Mouse (Mus musculus) midbrain, embryonic 16.5 days (tissue): Measurements from ENCODE around the gene Pbrm1. TPM values are rescaled to one million over a fixed set of nuclear protein-coding genes. Genes with fewer than 3 reads are reported as not detected.

ENCODE experiments used
- ATAC-seq: fragments of 200-750 bp; cut with Nextera tagmentation; 2 replicates; pipeline ENCODE4 v1.8.0; 2017; ENCODE audit warnings: moderate TSS enrichment
- H3K27ac ChIP-seq: fragments of 300-500 bp; sonication (generic); 2 replicates; pipeline ENCODE4 v1.5.1; 2014; ENCODE audit warnings: mild to moderate bottlenecking, low read length, mixed read lengths
- H3K27me3 ChIP-seq: fragments of 300-500 bp; sonication (generic); 2 replicates; pipeline ENCODE4 v1.6.1; 2014; ENCODE audit warnings: low read depth, low read length, mixed read lengths; ENCODE audit not compliant: control insufficient read depth, insufficient read depth
- H3K36me3 ChIP-seq: fragments of 300-500 bp; sonication (generic); 2 replicates; pipeline ENCODE4 v1.6.1; 2014; ENCODE audit warnings: mild to moderate bottlenecking, low read length, moderate library complexity, mixed read lengths; ENCODE audit not compliant: control insufficient read depth, insufficient read depth
- H3K4me1 ChIP-seq: fragments of 300-500 bp; sonication (generic); 2 replicates; pipeline ENCODE4 v1.6.1; 2014; ENCODE audit warnings: mild to moderate bottlenecking, low read length, mixed read lengths; ENCODE audit not compliant: control insufficient read depth, insufficient read depth
- H3K4me2 ChIP-seq: fragments of 300-500 bp; sonication (generic); 2 replicates; pipeline ENCODE4 v1.6.1; 2014; ENCODE audit warnings: mild to moderate bottlenecking, low read length, mixed read lengths
- H3K4me3 ChIP-seq: fragments of 300-500 bp; sonication (generic); 2 replicates; pipeline ENCODE4 v1.5.1; 2014; ENCODE audit warnings: low read depth, mild to moderate bottlenecking, low read length, moderate library complexity, mixed read lengths
- H3K9ac ChIP-seq: fragments of 300-500 bp; sonication (generic); 2 replicates; pipeline ENCODE4 v1.6.1; 2014; ENCODE audit warnings: low read depth, low read length, mixed read lengths
- H3K9me3 ChIP-seq: fragments of 300-500 bp; sonication (generic); replicated peaks from 2 replicates; pipeline ENCODE4 v1.6.1; 2014; ENCODE audit warnings: mild to moderate bottlenecking, low read length, mixed read lengths; ENCODE audit not compliant: control insufficient read depth, poor library complexity, severe bottlenecking
- WGBS: fragments of 180-500 bp; shearing (Covaris S2); extraction: QIAGEN DNeasy Blood & Tissue Kit; methylation state at CpG from one replicate; pipeline ENCODE4 v1.1.7; 2014; 5-methylcytosine and 5-hydroxymethylcytosine counted together
- polyA plus RNA-seq: library from polyadenylated mRNA; unstranded; fragments of >200 nt; fragmentation: Nextera tagmentation; extraction: Ambion mirVana; gene quantifications from 2 replicates; pipeline ENCODE4 v1.2.1, GENCODE M21; 2015

Gene Pbrm1
- polyA plus RNA-seq, 1 experiment from 2014 or later, result 118 TPM

- H3K36me3 ChIP-seq, result peaks cover 25% of the 10 kb centered on the region
- no peak for ATAC-seq
- H3K27me3 ChIP-seq, result no peaks in the 10 kb centered on the region
- H3K27ac ChIP-seq, result no peak overlapping the region
- H3K4me3 ChIP-seq, result no peak overlapping the region
- H3K9ac ChIP-seq, result no peak overlapping the region
- no peaks in the 10 kb centered on the region for H3K9me3 ChIP-seq
- H3K4me2 ChIP-seq, result no peak overlapping the region
- no peaks in the 10 kb centered on the region for H3K4me1 ChIP-seq
- WGBS, result 67% methylated on average over 1 of the region's 1 CpGs
These were observed 43.3 kb downstream of the Pbrm1 start for GRCm38 (mm10) chr14:31062277-31062676.

GRCm38 (mm10) chr14:31069086-31069733 lies 50.3 kb downstream of the Pbrm1 start:
- Histone ChIP-seq H3K4me3 (no peak overlapping the region), H3K27ac (no peak overlapping the region), H3K36me3 (peaks cover 22% of the 10 kb centered on the region), H3K9ac (no peak overlapping the region), H3K9me3 (no peaks in the 10 kb centered on the region), H3K27me3 (no peaks in the 10 kb centered on the region), H3K4me1 (no peaks in the 10 kb centered on the region), H3K4me2 (no peak overlapping the region)
- 95% methylated on average over 4 of the region's 4 CpGs for WGBS
- no peak for ATAC-seq

- no peak overlapping the region for H3K4me2 ChIP-seq
- no peak overlapping the region for H3K9ac ChIP-seq
- peaks cover 16% of the 10 kb centered on the region for H3K36me3 ChIP-seq
- no peaks in the 10 kb centered on the region for H3K27me3 ChIP-seq
- H3K9me3 ChIP-seq, result no peaks in the 10 kb centered on the region
- no peak overlapping the region for H3K4me3 ChIP-seq
- ATAC-seq, result no peak
- 93% methylated on average over 3 of the region's 3 CpGs for WGBS
- H3K27ac ChIP-seq, result no peak overlapping the region
- H3K4me1 ChIP-seq, result no peaks in the 10 kb centered on the region
These were observed 59.8 kb downstream of the Pbrm1 start for GRCm38 (mm10) chr14:31078597-31079208.

- WGBS, result 98% methylated on average over 3 of the region's 3 CpGs
- H3K36me3 ChIP-seq, result peaks cover 16% of the 10 kb centered on the region
These were observed 60.5 kb downstream of the Pbrm1 start for GRCm38 (mm10) chr14:31079313-31080028.

GRCm38 (mm10) chr14:31081147-31081546 lies 62.2 kb downstream of the Pbrm1 start:
- Histone ChIP-seq H3K9me3 (no peaks in the 10 kb centered on the region), H3K4me1 (no peaks in the 10 kb centered on the region), H3K4me3 (no peak overlapping the region), H3K36me3 (peaks cover 19% of the 10 kb centered on the region), H3K9ac (no peak overlapping the region), H3K4me2 (no peak overlapping the region), H3K27ac (no peak overlapping the region), H3K27me3 (no peaks in the 10 kb centered on the region)
- ATAC-seq, result no peak

More at GRCm38 (mm10) chr14:31079313-31080028, 60.5 kb downstream of the Pbrm1 start:
- Histone ChIP-seq H3K27me3 (no peaks in the 10 kb centered on the region), H3K9me3 (no peaks in the 10 kb centered on the region), H3K27ac (no peak overlapping the region), H3K9ac (no peak overlapping the region), H3K4me2 (no peak overlapping the region), H3K4me3 (no peak overlapping the region), H3K4me1 (no peaks in the 10 kb centered on the region)
- ATAC-seq, result no peak

- Histone ChIP-seq H3K9ac (no peak overlapping the region), H3K4me1 (no peaks in the 10 kb centered on the region), H3K27me3 (no peaks in the 10 kb centered on the region), H3K4me3 (no peak overlapping the region), H3K36me3 (peaks cover 39% of the 10 kb centered on the region), H3K4me2 (no peak overlapping the region), H3K9me3 (no peaks in the 10 kb centered on the region), H3K27ac (no peak overlapping the region)
- no peak for ATAC-seq
- 87% methylated on average over 6 of the region's 6 CpGs for WGBS
These were observed 68.5 kb downstream of the Pbrm1 start for GRCm38 (mm10) chr14:31087433-31087832.

- H3K9ac ChIP-seq, result no peak overlapping the region
- peaks cover 38% of the 10 kb centered on the region for H3K36me3 ChIP-seq
- H3K9me3 ChIP-seq, result no peaks in the 10 kb centered on the region
- no peaks in the 10 kb centered on the region for H3K27me3 ChIP-seq
- WGBS, result 95% methylated on average over 2 of the region's 2 CpGs
- no peak overlapping the region for H3K4me2 ChIP-seq
- H3K4me1 ChIP-seq, result no peaks in the 10 kb centered on the region
- no peak for ATAC-seq
- no peak overlapping the region for H3K27ac ChIP-seq
- no peak overlapping the region for H3K4me3 ChIP-seq
These were observed 69.6 kb downstream of the Pbrm1 start for GRCm38 (mm10) chr14:31088515-31088914.

GRCm38 (mm10) chr14:31089918-31090317 lies 71.0 kb downstream of the Pbrm1 start:
- H3K9me3 ChIP-seq, result no peaks in the 10 kb centered on the region
- no peak overlapping the region for H3K9ac ChIP-seq
- no peak overlapping the region for H3K4me3 ChIP-seq
- peaks cover 37% of the 10 kb centered on the region for H3K36me3 ChIP-seq
- no peak overlapping the region for H3K27ac ChIP-seq
- no peak for ATAC-seq
- H3K4me2 ChIP-seq, result no peak overlapping the region
- WGBS, result 97% methylated on average over 1 of the region's 1 CpGs
- no peaks in the 10 kb centered on the region for H3K4me1 ChIP-seq
- no peaks in the 10 kb centered on the region for H3K27me3 ChIP-seq

- ATAC-seq, result no peak
- 97% methylated on average over 2 of the region's 2 CpGs for WGBS
- no peak overlapping the region for H3K27ac ChIP-seq
- H3K9ac ChIP-seq, result no peak overlapping the region
- peaks cover 29% of the 10 kb centered on the region for H3K36me3 ChIP-seq
- H3K4me2 ChIP-seq, result no peak overlapping the region
- H3K4me3 ChIP-seq, result no peak overlapping the region
- no peaks in the 10 kb centered on the region for H3K9me3 ChIP-seq
- H3K4me1 ChIP-seq, result no peaks in the 10 kb centered on the region
- H3K27me3 ChIP-seq, result no peaks in the 10 kb centered on the region
These were observed 86.2 kb downstream of the Pbrm1 start for GRCm38 (mm10) chr14:31105156-31105555.
